Mouse (Mus musculus) cerebellum, adult 2 months (tissue): ENCODE measurements at regions not wholly inside any gene's neighbourhood (a gene's known extent, or its start where the extent isn't known, plus 50 kb on each side); places are given as distances from the start of the nearest gene placed in this dataset.

ENCODE experiments used
- CTCF ChIP-seq: fragments of 200-500 bp; IDR thresholded peaks from 2 replicates; pipeline ENCODE4 v1.5.1; 2011; ENCODE audit warnings: low read depth, mild to moderate bottlenecking, control low read depth, low read length, moderate library complexity, borderline replicate concordance; ENCODE audit not compliant: insufficient read depth
- POLR2A ChIP-seq: fragments of 200-500 bp; IDR thresholded peaks from 2 replicates; pipeline ENCODE4 v1.6.1; 2011; ENCODE audit warnings: low read length, control low read depth, borderline replicate concordance; ENCODE audit not compliant: insufficient read depth

- TF ChIP-seq CTCF (peak; percentile 29; the same call in 1 of the 2 replicates), POLR2A (no peak)
Observed at GRCm38 (mm10) chr10:53806697-53807096, 55.8 kb upstream of the Fam184a start.
